Mouse (Mus musculus) urinary bladder, postnatal 14 days (tissue): ENCODE results near the gene Guf1.

Experiments used
- DNase-seq: peaks from one replicate; pipeline ENCODE4 v3.0.0; 2021; ENCODE audit warnings: low spot score

The Guf1 gene

DNA sequence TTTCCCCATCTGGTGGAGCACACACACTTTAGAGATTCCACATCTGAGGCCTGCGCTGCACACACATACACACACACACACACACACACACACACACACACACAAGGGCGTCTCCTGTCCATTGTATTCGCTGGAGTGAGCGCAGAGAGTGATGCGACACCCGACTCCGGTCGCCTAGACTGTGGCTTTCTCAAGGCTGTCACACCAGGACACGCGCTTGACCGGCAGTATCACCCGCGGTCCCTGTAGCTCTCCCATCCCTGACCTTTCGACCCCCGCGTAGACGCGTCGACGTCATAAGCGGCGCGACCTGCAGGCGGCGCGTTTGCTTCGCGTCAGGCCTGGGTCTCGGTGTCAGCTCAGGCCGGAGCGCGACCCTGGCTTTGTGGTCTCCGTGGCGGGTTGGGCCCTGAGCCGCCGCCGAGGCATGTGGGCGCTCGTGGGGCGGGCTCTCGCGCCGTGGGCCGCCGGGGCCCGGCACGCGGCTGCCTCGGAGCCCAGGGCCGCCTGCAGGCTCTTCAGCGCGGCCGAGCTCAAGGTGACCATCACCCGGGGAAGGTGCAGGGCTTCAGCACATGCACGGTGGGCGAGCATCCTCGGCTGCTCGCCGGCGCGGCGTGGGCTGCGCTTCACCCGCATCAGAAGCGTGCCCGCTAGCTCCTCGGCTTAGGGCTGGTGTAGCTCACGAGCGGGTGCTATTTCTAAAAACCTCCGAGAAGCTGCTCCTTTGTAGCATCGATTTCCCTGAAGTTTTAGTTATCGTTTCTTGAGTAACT lies at the start of gene Guf1:
TSS of gene Guf1 (plus strand) at position 296 of the 776 bp plus-strand sequence.
- peak; percentile 92 for DNase-seq

DNA sequence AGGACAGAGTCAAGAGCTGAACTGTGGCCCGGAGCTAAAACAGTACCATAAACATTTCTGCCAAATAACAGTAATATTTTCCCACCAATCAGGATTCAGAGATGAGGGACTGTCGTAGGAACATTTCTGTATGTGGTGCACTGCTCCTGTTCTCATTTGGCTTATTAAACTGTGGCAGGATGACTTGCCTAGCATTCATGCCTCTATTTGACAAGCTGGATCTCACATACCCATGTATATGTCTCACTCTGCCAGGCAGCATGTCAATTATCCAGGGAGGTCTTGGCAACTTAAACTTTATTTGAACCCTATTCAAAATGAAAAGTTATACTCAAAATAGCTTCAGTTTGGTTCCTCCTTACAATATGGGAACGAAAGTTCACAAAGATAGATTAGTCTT lies 49.7 kb upstream of the Guf1 start:
- no peak for DNase-seq

DNA sequence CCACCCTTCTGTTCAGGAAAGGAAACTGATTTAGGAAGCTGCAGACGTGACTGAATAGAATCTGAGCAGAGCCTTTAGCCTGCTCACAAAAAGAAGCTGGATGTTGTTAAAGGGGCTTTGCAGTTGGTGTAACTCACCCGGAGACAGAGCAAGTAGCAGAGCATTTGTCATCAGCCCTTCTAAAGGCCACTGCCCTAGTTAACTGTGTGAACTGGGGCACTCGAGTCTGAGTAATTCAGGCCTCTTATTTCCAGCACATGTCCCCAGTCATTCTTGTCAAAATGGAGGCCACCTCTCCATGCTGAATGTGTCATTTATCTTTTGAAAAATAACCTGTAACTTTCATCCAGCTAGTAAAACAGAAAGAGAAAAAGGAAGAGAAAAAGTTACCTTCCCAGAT lies 45.1 kb upstream of the Guf1 start:
- no peak for DNase-seq

DNA sequence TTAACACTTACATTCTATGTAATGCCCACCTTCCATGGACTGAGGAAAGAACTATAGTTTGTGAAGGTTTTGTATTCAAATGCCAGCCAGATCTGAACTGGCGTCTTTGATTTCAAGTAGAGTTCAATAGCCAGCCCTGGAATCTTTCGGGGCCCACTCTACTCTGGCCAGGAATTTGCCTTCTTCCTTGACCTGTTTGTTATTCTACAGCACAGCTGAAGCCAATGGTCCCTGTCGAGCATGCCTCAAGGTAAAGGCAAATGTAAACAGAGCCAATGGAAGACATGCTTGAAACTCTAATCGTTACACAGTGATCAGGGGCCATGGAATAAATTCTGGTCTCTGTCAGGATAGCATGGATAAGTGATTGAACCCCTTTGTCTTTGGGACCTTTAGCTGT lies 44.5 kb upstream of the Guf1 start:
- no peak for DNase-seq

DNA sequence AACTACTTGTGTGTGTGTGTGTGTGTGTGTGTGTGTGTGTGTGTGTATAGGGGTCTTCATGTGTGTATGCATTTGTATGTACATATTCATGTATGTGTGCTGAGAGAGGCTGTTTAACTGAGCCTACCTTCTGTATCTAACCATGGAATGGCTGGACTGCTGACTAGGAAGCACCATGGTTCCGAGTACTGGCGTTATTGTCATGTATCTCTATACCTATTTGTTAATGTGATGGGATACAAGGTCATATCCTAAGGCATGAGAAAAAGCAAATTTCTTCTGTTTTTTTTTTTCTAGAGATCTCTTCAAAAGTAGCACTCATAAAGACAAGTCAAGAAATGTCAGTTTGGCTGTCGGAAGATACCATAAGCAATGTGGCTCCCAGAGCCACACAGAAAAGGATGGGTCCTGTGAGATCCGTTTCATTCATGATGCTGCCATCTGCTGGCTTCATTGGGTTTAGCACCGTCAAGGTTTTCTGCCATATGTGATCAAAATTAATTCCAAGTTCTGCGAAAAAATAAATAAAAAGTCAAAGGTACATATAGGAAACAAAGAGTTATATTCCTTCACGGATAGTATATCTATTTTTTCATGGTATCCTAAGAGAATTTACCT lies 36.0 kb upstream of the Guf1 start:
- DNase-seq: peak; percentile 29

DNA sequence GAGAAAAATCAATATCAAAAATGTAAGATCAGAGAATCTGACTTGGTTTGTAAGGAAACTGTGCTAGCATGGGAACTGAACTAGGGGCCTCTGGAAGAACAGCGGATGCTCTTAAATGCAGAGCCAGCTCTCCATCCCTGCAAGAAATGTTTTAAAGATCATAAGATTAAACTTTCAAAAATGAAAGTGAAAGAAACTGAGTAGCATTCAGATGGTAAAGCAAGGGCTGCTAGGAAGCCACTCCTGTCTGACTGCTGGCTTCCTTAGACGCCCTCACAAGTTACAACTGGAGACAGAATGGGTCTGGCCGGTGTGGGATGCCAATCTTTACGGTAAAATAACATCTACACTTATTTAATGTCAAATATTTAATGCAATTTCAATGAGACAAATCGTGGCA lies 34.7 kb upstream of the Guf1 start:
- no peak for DNase-seq

DNA sequence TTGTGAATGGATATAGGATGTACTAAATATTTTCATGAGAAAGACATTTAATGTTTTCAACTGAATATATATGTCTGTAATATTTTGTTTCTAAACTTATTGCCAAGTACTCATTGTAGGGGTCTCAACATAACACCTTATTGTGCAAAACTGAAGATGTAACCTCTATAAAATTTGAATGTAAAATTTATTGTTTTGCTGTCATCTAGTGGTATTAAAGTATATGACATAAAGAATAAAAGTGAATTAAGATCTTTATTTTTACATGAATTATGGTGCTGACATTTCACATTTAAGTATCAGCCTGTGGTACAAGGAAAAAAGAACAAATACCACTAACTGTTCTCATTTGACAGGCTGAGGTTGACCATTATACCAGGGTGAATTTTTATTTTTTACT lies 32.8 kb upstream of the Guf1 start:
- DNase-seq: no peak

DNA sequence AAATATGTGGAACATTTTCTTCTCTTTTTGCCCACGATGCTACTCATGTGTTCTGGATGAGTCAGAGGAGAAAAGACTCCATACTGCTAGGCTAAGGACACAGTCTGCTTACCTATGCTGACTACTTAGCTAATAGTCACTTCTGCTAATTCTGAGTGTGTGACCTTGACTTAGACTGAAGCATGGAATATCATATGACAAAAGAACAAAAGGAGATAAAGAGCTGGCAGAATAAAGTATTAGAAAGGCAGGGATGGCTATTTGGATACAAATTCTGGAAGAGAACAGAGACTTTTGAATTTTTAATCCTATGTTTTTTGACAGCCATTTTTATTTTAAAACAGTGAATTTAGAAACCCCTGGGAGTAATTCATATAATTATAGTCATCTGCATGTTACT lies 15.0 kb upstream of the Guf1 start:
- DNase-seq: no peak

DNA sequence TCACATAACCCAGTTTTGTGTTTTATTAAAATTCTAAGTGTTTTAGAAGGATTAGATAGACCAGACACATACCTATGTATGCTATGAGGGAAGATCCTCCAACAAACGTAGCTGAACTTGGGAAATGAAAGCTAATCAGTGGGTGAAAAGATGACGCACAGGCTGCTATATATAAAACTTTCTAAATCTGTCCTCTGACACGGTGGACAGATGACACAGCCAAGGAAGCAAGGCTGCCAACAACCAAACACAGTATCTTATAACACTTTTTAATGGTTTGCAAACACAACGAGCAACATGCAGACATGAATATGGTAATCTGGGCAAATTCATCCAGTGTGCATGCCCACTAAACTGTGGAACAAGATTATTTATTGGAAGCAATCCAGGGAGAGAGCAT lies 14.2 kb upstream of the Guf1 start, which contains the start of gene Yipf7:
TSS of gene Yipf7 (minus strand) at position 160 of the 400 bp plus-strand sequence.
- DNase-seq: no peak

DNA sequence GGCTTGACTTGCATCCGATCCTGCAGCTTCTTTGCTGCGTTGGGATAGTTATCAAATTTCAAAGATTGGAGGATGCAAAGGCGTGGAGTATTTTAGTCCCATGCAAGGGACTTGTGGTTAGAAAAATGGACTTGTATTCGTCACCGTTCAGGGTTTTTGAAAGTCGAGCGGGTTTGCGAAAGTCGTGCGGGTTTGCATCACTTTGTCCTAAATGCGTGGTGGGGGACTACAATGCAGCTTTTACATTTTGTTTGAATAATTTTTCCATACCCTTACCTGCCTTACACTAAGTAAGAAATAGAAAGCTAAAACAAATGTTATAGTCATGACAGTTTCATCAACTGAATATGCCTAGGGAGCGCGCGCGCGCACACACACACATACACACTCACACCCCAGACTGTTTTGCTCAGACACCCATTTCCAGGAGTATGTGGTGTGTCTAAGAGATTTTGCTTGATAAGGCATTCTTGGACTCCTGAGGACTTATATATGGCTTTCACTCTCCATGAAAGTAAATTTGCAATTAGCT lies 747 bp downstream of the Guf1 start:
- no peak for DNase-seq

DNA sequence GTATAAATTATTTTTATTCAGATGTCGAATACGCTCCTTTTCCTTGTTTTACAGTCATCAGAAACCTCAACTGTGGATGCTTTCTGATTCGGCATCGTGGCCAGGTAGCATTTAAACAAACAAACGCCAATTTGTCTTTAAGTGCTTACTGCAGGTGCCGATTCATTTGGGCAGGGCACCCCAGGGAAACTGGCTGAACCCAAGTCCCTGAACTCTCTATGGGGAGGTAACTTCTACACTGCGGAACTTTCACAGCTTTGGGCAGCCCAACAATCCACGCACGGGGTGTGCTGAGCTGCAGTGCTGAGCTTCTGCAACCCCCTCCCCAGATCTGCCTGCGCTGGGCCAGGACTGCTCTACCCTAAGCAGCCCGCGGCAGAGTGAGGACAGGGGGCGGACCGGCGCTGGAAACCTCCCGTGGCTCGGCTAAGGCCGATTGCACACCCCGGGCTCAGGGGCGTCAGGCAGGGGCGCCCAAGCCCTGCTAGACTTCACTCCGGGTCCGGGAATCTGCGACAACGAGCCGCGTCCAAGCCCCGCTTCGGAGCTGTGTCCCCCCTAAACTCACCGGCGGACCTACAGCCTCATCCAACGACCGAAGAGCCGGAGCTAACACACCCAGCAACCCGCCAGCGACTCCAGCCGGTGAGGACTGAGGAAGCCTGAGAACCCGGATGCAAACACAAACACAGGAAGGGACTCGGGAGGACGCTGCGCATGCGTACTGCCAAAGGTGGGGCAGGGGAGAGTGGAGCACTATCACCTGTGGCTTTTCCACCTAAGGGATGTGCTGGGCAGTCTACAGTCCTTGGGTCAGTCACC lies 35.1 kb downstream of the Guf1 start, which contains the start of gene Gnpda2:
TSS of gene Gnpda2 (minus strand) at position 701 of the 822 bp plus-strand sequence.
- DNase-seq: peak; percentile 86

DNA sequence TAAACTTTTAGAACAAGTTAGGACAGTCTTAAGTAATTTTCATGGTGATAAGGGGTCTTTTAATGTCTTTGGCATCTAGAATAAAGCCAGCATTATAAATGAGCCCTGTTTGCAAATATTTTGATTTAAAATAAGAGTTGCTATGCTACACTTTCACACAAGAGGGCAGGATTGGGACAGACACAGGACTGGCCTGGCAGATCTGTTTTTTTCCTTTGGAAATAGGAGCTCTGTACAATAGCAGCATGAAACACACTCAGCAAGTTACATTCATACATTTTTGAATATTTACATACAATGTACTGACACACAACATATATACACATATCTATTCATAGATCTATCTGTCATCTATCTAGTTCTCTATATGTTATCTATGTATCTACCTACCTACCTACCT lies 44.3 kb downstream of the Guf1 start:
- DNase-seq: no peak

DNA sequence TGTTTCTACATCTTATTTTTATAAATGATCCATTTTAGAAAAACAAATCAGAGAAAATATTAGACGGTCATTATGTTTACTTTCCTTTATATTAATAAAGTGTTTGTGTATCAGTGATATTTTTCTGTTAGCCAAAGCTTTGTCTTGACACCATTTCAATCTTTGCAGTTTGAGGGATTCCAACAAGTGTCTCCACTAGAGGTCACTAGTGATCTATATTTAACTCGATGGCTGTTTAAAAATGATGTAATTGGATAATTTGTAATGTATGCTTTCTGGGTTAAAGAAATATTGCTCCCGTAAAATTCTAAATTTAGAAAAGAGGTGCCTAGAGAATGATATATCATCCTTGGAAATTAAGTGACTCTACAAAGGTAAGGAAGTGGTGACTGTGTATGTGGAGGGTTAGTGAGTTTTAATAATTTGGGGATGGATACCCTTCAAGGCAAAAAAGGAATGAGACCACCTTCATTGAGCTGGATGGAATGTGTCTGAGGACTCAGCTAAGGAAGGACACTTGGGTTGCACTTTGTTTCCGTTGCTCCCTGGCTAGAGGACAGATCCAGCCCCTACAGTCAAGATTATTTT lies 56.6 kb downstream of the Guf1 start:
- DNase-seq: no peak

DNA sequence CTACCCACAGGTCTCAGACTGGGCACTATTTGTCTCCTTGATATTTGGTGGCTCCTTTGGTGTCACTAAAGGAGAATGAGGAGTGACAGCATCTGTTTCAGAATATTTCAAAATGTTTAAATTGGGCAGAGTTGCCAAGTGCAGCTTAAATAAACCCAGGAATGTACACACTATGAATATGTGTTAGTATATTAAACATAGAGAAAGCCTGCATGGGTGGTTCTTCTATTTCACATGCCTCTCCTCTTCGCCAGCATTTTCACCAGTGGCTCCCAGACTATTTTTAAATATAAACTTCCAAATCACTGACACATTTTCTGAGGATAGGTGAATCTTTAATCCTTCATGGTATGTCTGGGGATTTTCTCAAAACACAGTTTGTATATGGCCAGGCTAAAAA lies 64.2 kb downstream of the Guf1 start:
- no peak for DNase-seq
